Mouse (Mus musculus) mesoderm, embryonic 11.5 days (tissue): Measurements from ENCODE around the gene Slc25a33.
A peak's percentile ranks its signal among the peaks of the same experiment; 100 is the strongest.
"Not testable (repeated sequence)": the region's sequence is repeated elsewhere in the genome, so short reads cannot be mapped to it uniquely, and the experiment has no call there.

Experiments used
- DNase-seq: peaks from one replicate; pipeline ENCODE4 v3.0.0-alpha.2; 2012; ENCODE audit warnings: low read depth, low spot score

Slc25a33 gene

DNA sequence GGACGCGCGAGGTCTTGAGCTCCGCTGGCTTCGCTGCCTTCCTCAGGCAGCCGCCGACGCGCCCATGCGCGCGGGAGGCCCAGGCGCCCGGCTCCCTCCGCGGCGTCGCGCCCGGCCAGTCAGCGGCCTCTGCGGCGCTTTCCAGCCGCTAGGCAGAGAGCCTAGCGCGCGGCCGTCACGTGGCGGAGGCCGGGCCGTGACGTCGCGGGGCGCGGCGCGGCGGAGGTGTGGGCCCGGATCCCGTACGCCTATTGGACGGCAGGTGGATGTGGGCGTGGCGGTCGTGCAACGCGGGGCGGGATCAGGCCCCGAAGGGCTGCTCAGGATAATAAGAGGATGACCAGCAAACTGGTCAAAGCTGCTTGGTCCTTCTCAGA, at the start of gene Slc25a33:
Gene Slc25a33, minus strand, starts transcription at position 184 of the 377 bp plus-strand sequence.
- DNase-seq = peak; percentile 94

DNA sequence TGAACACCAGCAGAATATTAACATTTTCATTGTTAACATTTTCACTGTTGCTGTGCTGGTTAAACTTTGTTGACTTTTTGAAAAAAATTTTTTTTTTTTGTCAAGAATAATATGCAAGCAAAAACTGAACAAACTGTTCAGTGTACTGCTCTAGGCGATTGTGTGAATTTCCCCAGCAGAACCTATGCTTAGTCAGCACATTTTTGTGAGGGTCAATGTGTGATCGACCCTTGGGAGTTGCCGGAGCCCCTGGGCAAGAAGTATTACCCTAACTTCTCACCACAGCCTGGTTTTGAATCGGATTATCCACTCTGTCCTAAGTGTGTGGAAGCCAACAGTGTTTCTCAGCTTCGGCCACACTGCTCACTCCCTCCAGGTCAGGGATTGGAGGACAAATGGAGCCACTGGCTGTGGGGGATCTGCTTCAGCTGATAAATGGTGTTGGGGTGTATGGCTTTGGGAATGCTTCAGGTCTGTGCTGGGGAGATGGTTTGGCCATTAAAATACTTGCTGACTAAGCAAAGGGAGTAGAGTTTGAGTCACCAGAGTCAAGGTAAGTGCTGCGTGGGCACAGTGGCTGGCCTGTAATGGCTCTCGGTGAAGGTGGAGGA, 48.6 kb upstream of the Slc25a33 start:
- DNase-seq = no peak

DNA sequence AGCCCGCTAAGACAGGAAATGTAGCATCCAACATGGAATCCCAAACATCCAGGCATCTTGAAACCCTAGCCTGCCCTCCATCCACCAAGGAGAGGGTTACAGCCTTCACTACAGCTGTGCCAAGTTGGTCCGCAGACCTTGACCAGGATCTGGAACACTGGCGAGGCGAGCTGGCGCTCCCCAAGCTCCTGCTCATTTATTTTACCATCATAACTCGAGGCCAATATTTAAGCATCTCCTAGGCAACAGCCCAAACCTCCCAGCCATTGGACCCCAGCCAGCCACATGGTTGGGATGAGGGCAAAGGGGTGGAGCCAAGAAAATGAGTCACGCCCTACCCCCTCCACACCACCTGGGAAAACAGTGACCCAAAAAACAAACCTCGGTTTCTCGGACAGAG, 48.0 kb upstream of the Slc25a33 start:
- peak; percentile 56 for DNase-seq

DNA sequence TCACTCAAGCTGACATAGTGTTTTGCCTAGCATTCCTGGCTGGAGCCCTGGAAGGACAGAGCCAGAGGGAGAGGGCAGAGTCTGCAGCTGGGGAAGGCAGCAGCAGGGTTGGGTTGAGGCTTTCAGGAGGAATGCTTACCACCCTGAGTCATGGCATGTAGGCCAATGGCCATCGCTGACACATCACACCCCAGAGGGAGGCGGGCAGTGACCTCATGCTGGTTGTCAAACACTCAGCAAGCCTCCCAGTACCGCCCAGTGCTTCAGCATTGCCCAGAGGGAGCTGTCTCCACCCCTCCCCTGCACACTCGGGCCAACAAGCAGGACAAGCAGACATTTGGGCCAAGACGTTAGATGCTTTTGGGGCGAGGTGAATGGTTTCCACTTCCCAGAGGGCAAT, 46.5 kb upstream of the Slc25a33 start:
- DNase-seq = no peak

DNA sequence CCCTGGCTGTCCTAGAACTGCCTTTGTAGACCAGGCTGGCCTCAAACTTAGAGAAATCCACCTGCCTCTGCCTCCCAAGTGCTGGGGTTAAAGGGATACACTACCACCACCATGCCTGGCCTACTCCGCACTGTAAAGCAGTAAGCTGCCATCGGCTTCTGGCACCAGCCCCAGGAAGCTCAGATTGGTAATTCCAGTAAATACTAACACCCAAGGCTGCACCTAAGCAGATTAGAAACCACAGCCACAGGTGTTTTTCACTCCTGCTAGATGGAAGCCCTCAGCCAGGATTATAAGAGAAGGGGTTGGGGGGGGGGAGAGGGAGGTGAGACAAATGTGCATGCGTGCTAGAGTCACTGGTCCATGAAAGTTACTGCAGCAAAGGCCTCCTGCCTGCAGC, 45.1 kb upstream of the Slc25a33 start:
- no peak for DNase-seq

DNA sequence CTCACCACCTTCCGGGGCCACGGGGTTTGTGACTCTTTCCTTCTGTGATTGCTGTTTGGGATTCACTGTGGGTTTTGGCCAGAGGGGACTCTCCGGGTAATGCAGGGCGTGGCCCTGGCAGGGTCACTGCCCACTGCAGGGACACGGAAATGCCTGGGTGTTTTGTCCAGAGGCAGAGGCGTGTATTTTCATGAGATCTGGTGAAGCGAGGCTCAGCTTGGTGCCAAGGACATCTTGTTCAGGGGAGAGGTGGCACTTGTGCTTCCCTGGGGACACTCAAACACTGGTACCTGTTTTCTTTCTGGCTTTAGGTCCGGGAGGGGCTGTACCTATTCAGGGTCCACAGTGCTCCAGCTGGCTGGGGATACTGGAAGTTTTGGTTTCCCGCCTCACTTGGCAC, 42.5 kb upstream of the Slc25a33 start:
- no peak for DNase-seq

DNA sequence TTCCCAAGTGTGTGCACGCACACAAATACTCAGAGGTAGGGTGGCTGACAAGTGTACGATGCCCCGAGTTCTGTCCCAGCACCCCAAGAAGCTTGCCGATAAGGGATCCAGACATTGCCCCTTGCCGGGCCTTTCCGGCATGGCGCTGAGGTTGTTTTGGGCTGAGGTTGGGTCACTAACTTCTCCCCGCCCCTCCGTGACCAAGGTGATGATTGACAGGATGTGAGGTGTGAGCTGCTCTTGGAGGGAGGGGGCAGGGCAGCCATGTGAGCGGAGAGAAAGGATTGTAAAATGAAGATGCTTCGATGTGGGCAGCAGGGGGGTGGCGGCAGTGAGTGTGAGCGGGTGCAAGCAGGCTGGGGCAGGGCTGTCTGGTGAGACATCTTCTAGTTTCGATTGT, 41.5 kb upstream of the Slc25a33 start:
- DNase-seq = no peak

DNA sequence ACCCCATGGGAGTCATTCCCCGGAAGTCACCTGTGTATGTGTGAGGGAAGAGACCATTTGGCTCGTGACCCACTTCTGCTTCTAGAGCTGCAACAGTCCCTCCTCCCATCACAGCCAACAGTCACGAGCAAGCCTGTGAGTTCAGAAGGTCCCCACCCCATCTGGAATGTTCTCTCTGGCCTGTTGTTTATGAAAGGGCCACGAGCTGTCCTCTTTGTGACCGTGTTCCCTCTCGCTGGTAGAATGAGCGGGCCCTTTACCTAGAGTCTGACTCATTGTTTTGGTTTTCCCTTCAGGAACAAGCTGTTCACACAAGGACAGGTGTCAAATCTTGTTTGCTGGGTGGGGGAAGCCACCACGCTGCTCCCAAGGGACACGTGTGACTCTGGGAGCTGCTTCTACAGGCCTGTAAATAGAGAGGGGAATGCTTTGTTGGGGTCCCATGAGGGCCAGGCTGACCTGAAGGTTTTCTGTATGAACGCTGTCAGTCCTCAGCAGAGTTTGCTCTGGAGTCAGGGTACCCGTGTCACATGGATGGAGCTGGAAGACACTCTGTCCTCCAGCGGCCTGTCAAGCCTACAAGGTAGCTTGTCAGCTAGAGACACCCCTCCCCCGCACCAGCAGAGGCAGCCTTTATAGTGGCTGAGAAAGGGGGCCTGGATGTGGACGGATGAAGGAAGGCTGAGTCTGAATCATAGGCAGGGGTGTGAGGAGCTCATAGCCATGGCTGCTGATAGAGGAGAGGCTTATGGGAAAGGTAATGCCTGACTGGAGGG, 39.5 kb upstream of the Slc25a33 start:
- DNase-seq = no peak

DNA sequence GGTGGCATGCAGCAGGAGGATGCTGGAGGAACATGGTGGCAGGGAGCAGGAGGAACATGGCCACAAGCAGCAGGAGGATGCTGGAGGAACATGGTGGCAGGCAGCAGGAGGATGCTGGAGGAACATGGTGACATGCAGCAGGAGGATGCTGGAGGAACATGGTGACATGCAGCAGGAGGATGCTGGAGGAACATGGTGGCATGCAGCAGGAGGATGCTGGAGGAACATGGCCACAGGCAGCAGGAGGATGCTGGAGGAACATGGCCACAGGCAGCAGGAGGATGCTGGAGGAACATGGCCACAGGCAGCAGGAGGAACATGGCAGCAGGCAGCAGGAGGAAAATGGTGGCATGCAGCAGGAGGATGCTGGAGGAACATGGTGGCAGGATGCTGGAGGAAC, 36.3 kb upstream of the Slc25a33 start:
- not testable (repeated sequence) for DNase-seq

DNA sequence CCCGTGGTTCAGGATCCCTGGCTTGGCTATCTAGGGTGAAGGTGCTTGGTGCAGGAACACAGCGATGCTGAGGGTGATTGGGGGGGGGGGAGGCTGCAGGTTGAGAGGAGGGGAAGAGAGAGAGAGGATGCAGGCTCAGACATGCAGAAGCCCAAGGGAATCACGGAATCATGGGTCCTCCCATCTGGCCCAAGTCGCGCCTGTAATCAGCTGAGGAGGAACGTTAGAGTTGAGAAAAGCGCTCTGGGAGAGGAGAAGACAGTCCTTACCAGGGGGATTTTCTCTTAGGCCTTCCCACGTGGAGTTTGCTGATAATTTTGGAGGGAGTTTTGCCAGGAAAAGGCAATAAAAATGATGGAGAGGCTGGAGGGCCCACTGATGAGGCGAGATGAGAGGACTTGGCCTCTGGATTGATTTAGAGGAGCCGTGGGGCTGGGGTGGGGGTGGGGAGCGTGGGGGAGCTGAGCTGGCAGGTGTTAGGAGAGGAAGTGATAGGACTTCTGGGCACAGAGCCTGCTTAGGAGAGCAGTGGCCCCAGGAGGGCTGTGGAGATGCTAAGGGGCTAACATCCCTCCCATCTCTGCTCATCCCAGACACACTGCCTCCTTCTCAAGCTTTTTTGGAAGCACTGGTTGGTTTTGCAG, 34.6 kb upstream of the Slc25a33 start:
- no peak for DNase-seq

DNA sequence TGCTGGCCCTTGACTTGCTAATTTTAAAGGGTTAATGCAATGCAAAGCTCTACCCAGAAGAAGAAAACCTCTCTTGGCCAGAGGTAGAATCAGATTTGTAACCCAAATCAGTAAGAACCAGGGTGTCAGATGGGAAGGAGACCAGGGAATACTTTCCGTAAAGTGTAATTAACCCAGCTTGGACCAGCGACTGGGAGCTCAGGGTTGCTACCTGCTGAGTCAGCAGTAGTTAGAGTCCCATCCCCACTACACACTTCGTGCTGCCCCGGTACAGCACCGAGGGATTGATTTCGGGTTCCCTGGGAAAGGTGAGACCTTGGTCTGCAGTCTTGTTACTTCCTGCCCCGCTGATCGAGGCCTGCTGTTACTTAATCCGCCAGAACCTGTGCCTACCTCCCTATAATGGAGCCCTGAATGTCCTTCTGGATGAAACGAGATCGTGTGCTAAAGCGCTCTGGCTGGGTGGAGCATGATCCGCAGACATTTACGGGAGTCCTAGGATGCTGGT, 34.0 kb upstream of the Slc25a33 start:
- DNase-seq = no peak

DNA sequence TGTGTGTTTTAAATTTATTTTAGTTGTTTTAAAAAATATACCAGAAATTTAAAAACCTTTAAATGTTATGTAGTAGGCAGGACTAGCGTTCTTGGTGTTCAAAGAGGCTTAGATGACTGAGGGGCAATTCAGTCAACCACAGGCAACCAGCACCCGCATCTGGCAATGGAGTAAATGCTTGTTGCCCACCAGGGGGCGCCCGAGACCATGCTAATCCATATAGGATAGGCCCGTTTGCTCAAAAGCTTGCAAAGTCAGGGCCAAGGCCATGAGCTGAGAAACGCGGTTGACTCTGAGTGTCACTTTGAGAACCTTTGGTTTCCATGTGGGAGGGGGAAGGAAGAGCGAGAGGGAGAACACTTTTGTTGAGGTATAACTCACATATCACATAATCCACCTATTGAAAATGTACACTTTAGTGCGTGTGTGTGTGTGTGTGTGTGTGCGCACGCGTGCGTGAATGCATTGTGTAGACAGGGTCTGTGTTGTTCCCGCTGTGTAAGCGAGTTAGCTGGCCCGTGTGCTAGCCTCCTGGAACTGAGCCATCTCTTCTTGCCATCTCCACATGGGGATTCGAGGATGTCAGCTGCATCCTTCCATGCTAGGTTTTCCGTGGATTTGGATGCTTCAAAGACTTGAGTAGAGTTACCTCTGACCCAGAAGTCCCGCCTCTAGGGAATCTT, 32.8 kb upstream of the Slc25a33 start:
- DNase-seq = peak; percentile 95

DNA sequence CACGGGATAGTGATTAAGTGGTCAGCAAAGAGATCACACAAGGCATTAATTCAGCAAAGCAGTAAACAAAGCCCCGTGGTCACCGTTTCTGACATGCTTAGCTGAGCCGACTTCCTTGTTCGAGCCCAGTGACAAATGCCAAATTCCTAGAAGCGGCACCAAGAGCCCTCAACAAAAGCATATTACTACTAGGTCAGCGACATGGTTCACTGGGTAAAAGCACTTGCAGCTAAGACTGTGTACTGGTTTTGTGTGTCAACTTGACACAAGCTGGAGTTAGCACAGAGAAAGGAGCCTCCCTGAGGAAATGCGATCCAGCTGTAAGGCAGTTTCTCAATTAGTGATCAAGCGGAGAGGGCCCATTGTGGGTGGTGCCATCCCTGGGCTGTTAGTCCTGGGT, 28.2 kb upstream of the Slc25a33 start:
- no peak for DNase-seq

DNA sequence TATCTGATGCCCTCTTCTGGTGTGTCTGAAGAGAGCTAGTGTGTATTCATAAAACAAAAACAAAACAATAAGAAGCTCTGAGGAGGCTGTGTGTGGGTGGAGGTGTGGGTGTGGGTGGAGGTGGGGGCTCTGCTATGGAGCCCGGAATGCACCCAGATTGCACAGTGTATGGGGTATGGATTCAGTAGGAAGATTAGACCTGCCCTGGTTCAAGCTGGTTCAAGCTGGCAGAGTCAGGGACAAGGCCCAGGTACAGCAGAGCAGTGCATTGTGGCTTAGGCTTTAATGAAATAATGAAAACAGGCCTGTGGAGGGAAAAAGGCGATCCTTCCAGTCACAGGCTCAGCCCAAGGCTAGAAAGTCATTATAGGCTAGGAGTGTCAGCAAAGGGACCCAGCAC, 26.5 kb upstream of the Slc25a33 start:
- no peak for DNase-seq

DNA sequence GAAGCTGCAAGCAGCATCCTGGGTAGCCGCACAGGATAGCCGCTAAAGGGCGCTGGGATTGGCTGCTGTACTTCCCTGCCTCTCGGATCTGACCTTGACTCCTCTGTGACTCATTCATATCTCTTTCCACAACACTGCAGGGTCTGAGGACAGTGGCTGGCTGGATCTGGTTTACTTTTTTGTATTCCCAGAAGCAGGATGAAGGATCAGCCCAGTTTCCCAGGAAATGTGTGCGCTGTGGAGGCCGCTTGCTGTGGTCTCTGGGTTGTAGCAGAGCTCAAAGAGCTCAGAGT, 26.0 kb upstream of the Slc25a33 start:
- DNase-seq = no peak

DNA sequence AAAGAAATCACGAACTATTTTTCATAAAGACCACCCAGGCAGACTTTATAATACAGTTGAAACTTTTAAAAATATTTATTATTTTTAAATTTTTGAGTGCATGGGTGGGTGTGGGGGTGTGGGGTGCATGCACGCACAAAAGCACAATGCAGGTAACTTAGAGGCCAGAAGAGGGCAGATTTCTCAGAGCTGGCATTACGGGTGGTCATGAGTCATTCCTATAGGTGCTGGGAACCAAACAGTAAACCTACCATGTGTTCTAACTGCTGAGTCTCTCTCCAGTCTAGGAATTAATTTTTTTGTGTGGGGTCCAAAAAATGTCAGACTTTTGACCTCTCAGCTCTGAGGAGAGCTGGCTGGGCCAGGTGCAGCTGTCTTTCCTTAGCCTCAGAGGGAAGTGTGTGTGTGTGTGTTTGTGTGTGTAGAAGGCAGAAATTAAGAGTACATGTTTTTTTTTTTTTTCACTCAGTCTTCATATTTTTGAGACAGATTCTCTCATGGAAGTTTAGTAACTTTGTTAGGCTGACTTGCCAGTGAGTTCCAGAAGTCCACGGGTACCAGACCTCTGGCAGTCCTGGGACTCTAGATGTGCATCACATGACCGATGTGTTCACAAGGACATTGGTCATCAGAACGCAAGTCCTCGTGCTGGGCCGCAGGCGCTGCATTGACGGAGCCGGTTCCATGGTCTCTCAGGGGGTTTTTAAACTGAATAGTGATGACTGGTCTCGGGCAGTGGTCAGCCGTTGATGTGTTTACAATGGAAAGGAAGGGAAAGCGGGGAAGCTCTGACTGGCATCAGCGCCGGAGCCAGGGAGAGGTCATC, 25.5 kb upstream of the Slc25a33 start:
- no peak for DNase-seq

DNA sequence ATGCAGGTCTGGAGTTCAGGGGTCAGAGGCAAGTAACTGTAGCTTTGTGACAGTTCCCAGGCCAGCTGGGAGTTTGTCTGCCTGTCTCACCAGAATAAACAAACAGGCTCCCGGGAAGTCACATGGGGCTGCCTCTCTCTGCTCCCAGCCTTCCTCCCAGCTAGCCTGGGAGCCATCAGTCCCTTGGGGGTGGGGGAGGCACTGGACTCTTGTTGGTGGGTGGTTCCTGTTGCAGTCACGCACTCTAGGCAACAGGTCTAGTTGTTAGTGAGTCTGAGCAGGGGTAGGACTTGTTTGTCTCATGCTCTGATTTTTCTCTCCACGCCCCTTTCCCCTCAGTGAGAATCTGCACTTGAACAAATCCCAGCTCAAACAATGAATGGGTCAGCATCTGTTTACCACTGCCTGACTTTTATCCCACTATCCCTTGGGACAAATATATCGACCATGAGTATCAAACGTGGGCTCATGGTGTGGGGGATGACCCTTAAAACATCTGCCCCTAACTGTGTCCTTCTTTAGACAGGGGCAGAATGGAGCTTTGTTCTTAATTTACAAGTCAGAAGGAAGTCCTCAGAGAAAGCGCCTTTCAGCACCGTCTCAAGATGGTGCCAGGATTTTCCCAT, 24.7 kb upstream of the Slc25a33 start:
- peak; percentile 46 for DNase-seq

DNA sequence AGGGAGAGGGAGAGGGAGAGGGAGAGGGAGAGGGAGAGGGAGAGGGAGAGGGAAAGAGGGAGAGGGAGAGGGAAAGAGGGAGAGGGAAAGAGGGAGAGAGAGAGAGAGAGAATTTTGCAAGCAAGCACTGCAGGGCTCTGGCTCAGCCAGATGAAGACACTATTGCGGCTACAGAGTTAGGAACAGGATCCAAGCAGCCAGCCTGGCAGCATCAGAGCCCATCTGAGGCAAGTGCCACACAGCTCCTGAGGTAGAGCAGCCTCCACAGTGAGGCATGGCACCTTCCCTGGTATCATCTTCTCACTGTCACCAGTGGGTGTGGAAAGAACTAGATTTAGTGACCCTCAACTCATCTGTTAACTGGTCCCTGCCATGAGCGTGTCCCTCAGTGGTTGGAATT, 24.0 kb upstream of the Slc25a33 start:
- DNase-seq = no peak

DNA sequence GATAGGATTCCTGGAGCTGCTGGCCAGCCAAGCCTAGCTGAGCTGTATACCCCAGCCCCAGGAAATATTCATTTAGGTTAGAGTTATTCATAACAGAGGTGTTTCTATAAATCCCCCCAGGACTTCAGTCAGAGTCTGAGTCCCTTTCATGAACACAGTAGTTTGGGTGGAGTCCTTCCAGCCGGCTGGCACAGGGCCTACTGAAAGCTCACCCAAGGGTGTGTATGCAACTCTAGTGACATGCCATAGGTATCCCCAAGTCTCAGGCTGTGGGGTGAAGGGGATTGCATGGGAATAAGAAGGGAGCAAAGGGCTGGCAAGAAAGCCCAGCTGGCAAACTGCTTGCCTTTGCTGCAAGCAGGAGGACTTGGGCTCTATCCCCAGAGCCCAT, 23.1 kb upstream of the Slc25a33 start:
- no peak for DNase-seq

DNA sequence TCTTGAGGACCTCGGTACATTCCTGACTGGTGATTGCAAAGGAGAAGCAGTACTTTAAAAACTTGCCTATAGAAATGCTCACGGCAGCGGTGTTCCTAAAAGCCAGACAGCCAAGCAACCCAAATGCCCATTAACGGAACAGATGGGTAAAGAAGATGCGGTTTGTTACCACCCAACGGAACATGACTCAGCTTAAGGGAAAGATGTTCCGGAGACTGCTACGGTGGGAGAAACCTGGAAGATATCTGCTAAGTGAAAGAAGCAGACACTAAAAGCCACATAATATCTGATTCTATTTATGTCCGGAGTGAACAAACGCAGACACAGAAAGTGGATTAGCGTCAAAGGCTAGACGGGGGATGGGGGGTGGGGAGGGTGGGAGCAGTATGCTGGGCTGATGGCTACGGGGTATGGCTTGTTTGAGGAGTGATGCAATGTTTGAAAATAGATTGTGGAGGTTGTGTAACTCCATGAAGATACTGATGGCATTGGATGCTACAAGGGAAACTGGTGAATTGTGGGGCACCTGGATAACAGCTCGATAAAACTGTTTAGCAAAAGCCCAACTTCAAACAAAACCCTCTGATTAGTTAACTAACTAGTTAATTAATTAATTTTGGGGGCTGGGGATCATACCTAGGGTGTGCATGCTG, 22.6 kb upstream of the Slc25a33 start:
- no peak for DNase-seq
